Mouse (Mus musculus) lung, postnatal 14 days (tissue): ENCODE measurements around the gene Fbxl15.
A peak's percentile ranks its signal among the peaks of the same experiment; 100 is the strongest.

ENCODE experiments used
- DNase-seq: peaks from one replicate; pipeline ENCODE4 v3.0.0; 2021

The Fbxl15 gene

DNA sequence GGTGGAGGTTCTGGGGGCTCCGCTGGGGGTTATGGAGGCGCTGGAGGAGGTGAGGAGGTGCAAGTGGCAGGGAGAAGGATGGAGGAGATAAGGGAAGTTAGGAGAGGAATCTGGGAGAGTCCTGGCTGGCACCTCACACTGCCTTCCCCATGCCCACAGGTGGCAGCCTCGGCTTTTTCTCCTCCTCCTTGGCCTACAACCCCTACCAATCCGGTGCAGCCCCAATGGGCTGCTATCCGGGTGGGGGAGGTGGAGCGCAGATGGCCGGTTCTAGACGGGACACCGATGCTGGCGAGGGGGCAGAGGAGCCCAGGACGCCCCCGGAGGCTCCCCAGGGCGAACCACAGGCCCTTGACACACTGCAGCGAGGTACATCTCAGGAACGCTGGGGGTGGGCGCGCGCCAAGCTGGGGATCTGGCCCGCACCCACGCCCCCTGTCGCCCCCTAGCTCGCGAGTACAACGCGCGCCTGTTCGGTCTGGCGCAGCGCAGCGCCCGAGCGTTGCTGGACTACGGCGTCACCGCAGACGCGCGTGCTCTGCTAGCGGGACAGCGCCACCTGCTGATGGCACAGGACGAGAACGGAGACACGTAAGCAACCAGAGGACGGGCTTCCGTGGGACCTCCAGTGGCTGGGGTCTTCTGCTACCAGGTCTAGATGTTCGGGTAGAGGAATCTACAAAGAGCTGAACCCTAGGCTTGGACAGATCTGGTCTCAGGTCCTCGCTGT is 19.1 kb upstream of the Fbxl15 start:
- DNase-seq, result peak; percentile 93

DNA sequence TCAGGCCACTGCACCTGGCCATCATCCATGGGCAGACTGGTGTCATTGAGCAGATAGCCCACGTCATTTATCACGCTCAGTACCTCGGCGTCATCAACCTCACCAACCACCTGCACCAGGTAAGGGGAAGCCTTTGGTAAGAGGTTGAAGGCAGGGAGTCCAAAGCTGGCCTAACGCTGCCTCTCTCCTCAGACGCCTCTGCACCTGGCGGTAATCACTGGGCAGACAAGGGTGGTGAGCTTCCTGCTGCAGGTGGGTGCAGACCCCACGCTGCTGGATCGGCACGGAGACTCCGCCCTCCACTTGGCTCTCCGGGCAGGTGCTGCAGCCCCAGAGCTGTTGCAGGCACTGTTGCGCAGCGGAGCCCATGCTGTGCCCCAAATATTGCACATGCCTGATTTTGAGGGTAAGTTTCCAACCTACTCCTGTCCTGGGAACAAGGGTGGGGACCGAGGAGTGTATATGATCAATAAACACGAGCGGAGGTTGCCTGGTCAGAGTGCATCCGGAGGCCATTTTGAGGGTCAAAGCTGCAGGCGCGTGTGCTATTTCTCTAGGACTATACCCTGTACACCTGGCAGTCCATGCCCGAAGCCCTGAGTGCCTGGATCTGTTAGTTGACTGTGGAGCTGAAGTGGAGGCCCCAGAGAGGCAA is 18.2 kb upstream of the Fbxl15 start:
- no peak for DNase-seq

DNA sequence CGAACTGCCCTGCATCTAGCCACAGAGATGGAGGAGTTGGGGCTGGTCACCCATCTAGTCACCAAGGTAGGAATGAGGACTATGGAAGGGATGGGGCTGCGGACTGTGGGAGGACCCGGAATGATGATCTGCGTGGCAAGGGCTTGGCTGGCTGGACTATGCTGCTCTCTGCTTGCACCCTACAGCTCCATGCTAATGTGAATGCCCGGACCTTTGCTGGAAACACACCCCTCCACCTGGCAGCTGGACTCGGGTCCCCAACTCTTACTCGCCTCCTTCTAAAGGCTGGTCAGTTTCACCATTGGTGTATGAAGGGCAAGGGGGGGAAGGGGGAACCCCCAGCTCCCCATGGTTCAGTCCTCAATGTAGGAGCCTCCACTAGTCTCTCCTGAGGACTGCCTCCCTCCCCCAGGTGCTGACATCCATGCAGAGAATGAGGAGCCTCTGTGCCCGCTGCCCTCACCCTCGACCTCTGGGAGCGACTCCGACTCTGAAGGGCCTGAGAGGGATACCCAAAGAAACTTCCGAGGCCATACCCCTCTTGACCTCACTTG is 17.6 kb upstream of the Fbxl15 start:
- no peak for DNase-seq

DNA sequence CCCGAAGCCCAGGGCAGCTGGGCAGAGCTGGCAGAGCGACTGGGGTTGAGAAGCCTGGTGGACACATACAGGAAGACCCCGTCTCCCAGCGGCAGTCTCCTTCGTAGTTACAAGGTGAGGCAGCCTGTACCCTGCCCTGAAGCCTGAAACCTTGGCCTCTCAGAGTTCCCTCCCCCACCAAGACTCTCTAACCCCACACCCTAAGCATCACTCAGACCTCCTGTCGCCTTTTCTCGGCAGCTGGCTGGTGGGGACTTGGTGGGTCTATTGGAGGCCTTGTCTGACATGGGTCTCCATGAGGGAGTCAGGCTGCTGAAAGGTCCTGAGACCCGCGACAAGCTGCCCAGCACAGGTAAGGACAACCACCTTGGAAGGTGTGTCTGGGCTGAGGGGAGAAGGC is 16.6 kb upstream of the Fbxl15 start:
- DNase-seq, result no peak

DNA sequence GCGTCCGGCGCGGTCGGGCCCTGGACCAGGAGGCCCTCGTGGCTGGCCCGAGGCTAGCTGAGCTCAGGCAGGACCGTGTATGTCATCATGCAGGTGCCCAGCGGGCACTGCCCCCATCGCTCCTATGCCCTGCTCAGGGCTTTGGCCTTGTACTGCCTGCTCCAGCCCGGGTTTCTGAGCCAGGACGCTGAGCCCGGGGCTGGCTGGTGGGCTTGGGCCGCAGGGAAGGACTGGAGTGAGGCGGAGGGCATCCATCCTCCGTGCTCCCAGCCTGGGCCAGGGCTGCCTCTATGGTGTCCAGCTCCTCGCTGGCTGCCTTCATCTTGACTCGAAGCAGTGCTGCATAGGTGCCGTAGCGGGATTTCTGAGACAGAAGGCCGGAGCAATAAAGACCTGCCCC is 15.4 kb upstream of the Fbxl15 start:
- no peak for DNase-seq

DNA sequence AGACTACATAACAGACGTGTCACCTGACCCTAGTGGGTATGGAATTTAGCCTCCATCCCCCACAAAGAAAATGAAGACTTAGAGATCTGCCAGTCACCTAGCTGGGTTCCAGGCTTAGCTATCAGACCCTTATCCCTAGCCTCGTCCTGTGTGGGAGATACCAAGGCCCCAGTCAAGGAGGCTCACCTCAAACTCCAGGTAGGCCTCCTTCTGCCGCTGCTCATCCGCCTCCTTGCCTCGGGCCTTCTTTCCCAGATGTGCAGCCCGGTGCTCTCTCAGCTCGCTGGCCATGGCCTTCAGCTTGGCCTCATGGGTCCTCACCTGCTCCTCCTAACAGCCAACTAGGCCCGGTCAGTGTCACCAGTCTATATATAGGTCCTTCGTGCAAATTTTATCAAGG is 14.9 kb upstream of the Fbxl15 start:
- DNase-seq, result no peak

DNA sequence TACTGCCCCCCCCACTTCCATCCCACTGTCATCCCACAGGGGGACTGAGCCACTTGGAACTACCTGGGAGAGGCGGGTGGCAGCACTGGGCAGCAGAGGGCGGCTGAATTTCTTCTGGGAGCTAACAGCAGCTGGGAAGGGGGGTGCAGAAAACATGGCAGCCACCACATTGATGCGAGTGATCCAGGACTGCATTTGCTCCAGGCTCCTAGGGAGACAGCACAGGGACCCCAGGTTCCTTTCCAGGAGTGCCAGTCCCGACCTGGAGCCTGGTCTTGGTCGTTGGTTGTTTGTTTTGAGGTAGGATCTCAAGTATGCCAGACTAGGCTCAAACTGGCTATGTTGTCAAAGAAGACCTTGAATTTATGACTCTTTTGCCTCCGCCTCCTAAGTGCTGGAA is 14.4 kb upstream of the Fbxl15 start:
- no peak for DNase-seq

DNA sequence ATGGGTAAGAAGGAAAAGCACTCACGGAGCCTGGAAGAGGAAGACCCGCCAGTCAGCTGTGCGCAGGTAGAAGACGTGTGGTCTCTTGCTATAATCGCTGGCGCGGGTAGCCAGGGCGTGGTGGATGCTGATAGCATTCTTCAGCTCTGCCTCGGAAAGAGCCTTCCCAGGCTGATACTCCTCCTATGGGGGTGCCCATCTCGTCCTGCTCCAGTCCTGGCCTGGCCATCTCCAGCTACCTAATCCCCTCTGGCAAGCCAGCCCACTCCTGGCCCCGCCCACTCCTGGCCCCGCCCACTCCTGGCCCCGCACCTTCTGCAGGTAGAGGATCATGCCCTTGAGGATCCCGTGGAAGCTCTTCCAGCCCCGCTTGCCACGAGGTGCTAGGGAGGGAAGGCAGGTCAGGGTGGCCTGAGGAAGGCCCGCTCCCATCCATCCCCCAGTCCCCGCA is 13.8 kb upstream of the Fbxl15 start:
- DNase-seq, result no peak

DNA sequence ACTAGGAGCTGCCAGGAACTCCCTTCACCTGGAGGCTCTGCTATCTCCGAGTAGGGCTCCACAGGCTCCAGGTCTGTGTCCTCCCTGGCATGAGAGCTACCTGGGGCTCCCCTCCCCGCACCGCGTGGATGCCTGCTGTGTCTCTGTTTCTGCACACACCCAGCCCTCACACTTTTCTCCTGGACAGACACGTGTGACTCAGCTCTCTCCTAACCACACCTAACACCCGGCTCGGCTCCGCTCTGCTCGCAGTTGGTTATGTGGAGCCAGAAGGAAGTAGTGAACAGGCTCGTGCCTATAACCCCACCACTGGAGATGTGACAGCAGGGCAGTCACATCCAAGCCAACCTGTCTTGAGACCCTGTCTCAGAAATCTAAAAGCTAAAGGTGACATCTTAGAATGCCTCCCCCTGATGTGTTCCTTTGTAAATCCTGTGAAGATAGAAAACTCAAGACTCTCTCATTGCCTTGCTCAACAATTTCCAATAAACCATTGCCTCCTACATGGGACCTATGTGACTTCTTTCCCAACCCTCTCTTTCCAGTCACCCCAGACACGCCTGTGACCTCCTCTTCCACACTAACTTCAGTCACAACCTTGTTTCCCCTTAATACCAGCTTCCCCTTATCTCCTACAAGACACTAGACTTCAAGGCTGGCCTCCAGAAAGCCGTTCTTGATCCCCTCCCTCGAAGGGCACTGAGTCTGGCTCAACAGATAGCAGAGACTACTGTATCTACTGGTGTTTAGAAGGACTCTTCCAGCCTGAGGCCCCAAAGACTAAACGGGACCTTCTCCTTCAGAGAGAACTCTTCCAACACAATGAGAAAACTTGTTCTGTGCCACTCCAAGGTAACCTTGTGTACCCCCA is 12.9 kb upstream of the Fbxl15 start:
- no peak for DNase-seq

DNA sequence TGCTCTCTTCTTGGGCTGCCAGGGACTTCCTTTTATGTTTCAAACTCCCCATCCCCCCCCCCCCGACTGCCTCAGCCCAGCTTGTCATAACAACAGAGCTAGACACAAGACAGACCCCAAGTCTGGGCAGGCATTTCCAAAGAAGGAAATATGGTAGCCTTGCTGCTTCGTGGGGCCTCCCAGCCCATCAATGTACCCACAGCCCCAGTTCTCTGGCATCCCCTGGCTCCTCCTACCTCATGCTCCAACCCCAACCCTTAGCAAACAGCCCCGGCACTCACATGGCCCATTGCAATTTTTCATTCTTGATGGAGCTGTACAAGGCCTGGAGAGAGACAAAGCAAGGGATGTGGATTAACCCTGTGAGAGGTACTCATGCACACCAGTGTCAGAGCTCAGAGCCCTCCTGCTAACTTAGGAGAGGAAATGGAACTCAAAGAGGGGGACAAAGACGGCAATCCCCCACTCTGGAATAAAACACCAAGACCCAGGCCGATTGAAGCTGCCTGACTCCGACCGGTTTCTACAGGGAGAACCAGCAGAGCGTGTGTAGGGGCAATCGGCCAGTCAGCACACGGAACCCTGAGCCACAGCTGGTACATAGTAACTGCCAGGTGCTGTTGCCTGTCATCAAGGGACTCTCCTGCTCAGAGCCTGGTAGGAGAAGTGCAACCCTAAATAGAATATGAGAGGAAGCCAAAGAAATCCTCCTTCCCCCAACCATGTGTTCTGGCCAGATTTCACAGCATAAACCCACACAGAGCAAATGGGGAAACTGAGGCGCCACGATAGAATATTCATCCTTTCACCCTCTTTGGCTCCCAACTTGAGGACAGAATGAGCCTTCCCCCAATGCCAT is 12.0 kb upstream of the Fbxl15 start:
- no peak for DNase-seq

DNA sequence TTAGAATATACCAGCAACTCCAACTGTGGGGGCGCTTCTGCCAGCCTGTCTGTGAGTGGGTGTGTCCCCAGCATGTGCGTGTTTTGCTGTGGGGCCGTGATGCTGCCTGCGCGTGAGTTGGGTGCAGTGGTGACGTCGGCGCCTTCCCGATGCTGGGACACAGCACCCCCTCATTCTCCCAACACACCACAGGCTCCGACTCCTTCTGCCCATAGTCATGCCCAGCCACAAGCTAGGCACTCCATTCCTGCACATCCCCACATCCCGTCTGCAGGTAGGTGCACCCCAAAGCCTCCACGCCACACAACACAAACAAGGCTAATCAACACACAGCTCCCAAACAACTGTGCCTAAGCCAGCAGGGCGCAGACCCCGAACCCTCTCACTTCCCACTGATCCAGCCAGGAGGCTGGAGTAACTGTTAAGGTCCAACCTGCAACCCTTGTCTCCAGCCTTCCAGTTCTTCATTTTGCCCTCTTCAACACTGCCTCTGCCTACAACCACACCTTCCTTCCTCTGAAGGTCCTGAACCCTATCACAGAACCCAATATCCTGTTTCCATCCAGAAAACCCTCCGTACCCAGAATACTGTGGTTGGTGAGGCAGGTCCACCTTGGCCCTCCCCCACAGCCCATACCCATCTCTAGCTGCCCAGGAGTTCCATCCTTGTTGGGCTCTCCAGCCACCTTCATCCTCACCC is 11.0 kb upstream of the Fbxl15 start:
- DNase-seq, result no peak

DNA sequence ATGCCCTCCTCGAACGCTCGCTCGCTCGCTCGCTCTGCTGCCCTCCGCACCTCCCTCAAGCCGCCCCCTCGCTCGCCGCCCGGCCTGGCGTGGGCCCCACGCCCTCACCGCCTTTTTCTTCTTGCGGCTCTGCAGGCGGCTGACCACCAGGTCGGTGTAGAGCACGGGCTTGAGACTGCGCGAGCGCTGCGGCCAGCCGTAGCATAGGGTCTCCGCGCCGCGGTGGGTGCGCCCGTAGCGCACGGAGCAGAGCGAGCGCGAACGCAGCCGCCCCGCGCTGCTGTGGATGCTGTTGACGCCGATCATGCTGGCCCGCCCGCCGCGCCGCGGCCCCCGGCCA is 10.5 kb upstream of the Fbxl15 start:
- no peak for DNase-seq

DNA sequence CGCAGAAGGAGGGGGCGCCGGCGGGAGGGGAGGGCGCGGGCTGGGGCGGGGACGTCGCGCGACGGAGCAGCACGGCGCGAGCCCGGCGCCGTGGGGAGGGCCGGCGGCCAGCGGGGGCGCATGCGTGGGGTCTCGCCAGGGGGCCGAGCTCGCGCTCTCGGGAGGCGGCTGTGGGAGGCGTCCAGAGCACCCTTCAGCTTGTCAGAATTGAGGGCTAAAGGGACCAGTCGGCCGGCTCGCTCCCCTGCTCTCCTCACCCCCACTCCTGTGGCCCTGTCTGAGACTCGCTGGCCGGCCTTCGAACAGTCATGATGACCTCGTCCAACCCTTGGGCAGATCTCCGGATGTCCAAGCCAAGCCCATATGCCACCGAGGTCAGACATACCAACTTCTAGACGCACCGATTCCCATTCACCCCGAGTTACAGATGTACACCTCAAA is 9.9 kb upstream of the Fbxl15 start:
- no peak for DNase-seq

DNA sequence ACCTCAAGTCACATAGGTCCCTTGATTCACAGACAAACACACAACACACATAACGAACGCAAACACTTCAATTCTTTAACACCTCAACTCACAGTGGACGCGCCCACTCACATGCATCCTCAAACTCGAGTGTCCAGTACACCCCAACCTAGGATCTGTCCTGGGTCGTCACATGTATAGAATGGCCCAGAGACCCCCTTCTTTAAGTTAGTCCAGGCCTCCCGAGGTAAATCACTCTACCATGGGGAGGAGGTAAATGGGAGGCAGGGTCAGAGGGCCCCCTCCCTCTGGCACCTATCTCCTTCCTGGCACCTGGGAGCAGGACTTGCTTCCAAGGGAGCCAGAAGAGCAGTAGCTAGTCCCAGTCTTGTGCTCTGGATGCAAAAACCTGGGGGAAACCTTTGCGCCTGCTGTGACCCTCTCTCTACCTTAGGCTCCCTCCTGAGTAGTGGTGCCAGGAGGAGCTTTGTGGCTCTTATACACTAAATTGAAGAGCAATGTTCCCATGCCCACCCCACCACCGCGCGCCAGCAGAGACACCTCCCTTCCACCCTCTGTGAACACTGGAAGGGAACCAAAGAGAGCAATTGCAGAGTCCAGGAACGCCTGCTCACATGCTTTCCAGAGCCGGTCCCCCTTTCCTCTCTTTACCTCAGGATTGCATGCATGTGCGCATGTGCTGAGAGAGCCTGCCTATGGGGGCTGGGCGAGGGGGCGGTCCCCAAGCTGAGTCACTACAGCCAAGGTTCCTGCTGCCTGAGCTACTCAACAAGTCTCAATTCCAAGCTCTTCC is 9.2 kb upstream of the Fbxl15 start:
- DNase-seq, result peak; percentile 63

DNA sequence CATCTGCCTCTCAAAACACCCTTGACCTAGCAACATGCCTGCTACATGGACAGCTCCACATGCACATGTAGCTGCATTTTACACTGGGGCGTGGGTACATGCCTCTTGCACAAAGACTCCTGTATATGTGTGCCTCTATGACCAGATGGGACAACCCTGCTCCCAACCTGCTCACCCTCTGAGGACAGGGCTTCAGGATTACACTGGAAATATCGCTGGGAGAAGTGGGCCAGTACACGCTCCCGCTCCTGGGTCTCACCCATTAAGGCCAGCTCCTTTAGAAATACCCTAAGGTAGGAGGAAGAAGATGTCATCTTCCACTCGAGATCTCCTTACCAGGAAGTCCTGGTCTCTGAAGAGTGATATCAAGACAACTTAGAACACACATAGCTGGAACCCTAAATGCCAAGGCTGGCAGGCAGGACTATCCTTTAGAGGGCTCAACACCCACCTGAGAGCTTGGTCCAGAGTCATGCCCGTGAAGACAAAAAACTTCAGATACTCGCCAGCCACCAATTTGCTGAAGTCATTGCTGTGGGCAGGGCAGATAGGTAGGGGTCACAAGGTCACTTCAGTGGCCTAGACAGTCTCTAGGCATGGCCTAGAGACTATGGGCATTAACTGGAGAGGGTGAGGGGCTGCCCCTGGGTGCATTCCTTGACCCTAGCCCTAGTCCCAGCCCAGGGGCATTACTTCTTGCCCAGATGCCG is 7.8 kb upstream of the Fbxl15 start:
- DNase-seq, result no peak

DNA sequence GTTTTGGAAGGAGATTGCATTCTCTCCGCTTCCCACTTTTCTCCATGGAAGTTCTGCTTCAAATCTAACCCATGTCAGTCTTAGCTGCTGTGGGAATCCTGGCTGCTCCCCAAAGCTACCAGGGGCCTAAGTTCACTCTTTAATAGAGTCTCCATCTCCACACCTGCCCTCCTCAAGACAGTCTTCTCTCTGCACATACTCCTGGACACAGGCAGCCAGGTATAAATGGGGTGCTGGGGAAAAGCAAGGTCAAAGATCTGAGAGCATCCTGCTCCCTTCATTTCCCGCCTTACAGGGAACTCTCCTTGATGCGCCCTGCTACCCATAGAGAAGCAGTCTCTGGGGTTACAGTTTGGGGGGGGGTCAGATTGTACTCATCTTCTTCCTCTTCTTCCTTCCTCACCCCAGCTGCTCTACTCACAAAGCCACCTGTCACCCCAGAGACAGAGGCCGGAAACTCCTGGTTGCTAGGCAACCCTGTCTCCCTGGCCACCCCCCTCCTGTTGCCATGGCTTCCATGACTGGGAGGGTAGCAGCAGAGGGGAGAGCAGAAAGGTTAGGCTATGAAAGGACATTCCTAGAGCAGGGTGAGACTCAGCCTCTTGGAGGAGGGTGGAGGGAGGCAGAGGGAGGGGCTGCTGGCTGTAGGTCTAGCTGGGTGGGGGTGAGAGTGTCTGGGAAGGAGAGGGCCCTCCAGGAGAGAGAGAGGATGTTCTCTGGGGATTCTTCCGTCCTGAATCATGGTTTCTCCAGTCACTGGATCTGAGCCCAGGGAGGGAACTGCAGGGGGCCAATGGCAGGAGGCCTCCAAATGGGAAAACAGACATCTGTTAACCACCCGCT is 6.7 kb upstream of the Fbxl15 start:
- DNase-seq, result no peak

DNA sequence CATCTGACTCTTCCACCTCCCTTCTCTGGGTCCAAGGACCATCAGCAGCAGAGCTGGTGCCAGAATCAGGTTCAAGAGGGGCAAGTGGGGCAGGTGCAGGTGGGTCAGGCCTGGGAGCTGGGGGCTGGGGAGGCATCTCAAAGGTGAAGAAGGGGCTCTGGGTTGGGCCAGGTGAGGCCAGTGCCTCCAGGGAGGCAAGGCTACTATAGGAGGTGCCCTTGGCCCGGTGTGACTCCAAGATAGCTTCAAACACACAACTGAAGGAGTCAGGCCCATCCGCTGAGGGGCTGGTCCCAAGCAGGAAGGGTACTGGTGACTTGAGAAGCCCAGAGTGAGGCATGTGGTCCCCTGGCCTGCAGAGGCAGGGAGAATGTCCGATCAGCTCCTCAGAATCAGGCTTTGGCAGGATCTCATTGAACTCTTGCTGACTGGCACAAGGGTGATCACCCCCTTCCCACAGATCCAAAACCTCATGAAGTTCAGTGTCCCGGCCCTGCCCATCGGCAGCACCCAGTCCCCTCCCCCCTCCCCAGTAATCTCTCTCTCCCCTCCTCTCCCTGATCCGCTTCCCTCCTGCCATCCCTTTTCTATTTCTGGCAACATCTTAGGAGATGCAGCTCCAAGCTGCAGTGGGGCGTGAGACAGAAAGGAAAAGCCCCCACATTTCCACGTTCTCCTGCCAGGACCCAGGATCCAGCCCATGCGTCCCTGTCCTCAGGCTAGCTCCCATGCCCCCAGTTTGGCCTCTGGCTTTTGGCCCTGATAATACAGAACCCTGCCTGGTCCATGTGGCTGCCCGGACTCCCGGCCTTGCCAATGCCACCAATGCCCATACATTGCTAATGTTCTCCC is 5.6 kb upstream of the Fbxl15 start:
- no peak for DNase-seq

DNA sequence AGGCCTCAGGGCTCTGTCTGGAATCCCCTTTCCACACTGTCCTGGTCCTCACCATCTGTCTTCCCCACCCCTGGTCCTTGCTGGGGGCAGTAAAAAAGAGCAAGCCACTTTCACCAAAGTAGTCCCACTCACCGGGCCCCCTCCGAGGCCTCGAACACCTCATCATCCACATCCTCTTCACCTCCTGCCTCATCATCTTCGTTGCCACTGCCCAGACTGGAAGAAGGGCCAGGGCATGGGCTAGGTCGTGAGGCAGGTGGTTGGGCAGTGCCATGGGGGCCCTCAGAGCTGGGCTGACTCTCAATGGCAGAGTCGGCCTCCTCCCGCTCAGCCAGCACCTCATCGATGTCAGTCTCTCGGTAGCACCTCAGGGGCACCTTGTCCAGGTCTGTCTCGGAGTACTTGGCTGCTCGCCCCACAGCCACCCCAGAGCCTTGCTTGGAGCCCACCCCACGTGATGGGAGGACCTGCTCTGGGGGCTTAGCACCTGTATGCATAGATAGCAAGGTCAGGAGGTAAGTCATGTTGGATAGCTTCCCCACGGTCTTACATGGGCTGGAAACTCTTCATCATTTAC is 4.9 kb upstream of the Fbxl15 start:
- DNase-seq, result no peak
